Mouse (Mus musculus) ES-Bruce4 (cell line): ENCODE measurements around the gene Cd44. TPM values are rescaled to one million over a fixed set of nuclear protein-coding genes. Genes with fewer than 3 reads are reported as not detected.
A peak's percentile ranks its signal among the peaks of the same experiment; 100 is the strongest.

Source experiments
- H3K27ac ChIP-seq: 2 replicates; pipeline ENCODE4 v1.5.1; 2012; ENCODE audit warnings: low read length, inconsistent platforms; ENCODE audit not compliant: insufficient read depth
- H3K27me3 ChIP-seq: 2 replicates; pipeline ENCODE4 v1.6.1; 2012; ENCODE audit warnings: mild to moderate bottlenecking, low read length, inconsistent platforms; ENCODE audit not compliant: control insufficient read depth, poor library complexity, insufficient read depth, severe bottlenecking
- H3K36me3 ChIP-seq: 2 replicates; pipeline ENCODE4 v1.6.1; 2012; ENCODE audit warnings: inconsistent platforms, mild to moderate bottlenecking, low read length, moderate library complexity; ENCODE audit not compliant: control insufficient read depth, poor library complexity, insufficient read depth, severe bottlenecking
- H3K4me1 ChIP-seq: one replicate; pipeline ENCODE4 v1.8.1; 2011; ENCODE audit warnings: low read length; ENCODE audit not compliant: control insufficient read depth, insufficient read depth
- H3K4me3 ChIP-seq: 2 replicates; pipeline ENCODE4 v1.5.1; 2011; ENCODE audit warnings: low read depth, mild to moderate bottlenecking, low read length
- H3K9ac ChIP-seq: 2 replicates; pipeline ENCODE4 v1.6.1; 2012; ENCODE audit warnings: low read depth, mild to moderate bottlenecking, inconsistent platforms; ENCODE audit not compliant: poor library complexity, severe bottlenecking
- H3K9me3 ChIP-seq: replicated peaks from 2 replicates; pipeline ENCODE4 v1.6.1; 2012; ENCODE audit warnings: mild to moderate bottlenecking, low read length, inconsistent platforms; ENCODE audit not compliant: control insufficient read depth, poor library complexity, insufficient read depth, severe bottlenecking
- CTCF ChIP-seq: IDR thresholded peaks from one replicate; pipeline ENCODE4 v1.8.1; 2011; ENCODE audit warnings: low read depth, low read length
- EP300 ChIP-seq: IDR thresholded peaks from 2 replicates; pipeline ENCODE4 v1.6.1; 2011; ENCODE audit warnings: low read depth, low read length; ENCODE audit not compliant: insufficient read depth
- POLR2A ChIP-seq: IDR thresholded peaks from one replicate; pipeline ENCODE4 v1.8.1; 2011; ENCODE audit warnings: low read length; ENCODE audit not compliant: insufficient read depth
- polyA plus RNA-seq: library from polyadenylated mRNA; stranded (reverse); fragments of >200 nt; gene quantifications from 2 replicates; pipeline ENCODE4 v1.2.4, GENCODE M21; 2011; ENCODE audit warnings: low read depth; ENCODE audit not compliant: missing spikeins, insufficient read depth, insufficient read length

Gene Cd44
- polyA plus RNA-seq, result 6.6 and 9.6 TPM in 2 replicates

GRCm38 (mm10) chr2:102900875-102901827 is at the start of gene Cd44:
Gene Cd44 (minus strand): TSS chr2:102901665.
- Histone ChIP-seq H3K9ac (no peak within 1 kb of the TSS), H3K27ac (no peak within 1 kb of the TSS), H3K4me3 (peak within 1 kb of the TSS; percentile 57), H3K36me3 (no peaks in the 10 kb centered on the region), H3K9me3 (no peaks in the 10 kb centered on the region), H3K27me3 (0 out of 2 replicates have a peak, but pooled peaks cover 2% of the 10 kb centered on the region), H3K4me1 (no peaks in the 10 kb centered on the region)
- no peak for TF ChIP-seq EP300

DNA sequence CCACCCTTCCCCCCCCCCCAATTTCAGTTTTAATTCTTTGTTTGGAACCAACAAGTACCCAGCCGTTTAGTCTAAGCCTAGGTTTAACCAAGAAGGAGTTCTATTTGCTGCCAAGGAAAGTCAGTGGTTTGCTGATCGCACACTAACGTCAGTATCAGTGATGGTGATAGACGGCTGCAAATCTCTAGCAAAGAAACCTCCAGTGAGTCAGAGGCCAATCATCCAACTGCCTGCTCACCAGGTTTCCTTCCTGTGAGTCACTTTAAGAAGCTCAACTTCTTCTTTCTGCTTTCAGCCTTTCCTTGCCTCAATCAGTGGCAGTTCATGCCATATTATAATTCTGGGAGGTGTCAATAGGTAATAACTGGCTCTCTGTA is 47.0 kb upstream of the Cd44 start:
- Histone ChIP-seq H3K27ac (no peak overlapping the region), H3K27me3 (no peaks in the 10 kb centered on the region), H3K36me3 (no peaks in the 10 kb centered on the region), H3K9me3 (no peaks in the 10 kb centered on the region), H3K4me1 (no peaks in the 10 kb centered on the region), H3K4me3 (no peak overlapping the region), H3K9ac (no peak overlapping the region)
- TF ChIP-seq CTCF (no peak), EP300 (no peak), POLR2A (no peak)

DNA sequence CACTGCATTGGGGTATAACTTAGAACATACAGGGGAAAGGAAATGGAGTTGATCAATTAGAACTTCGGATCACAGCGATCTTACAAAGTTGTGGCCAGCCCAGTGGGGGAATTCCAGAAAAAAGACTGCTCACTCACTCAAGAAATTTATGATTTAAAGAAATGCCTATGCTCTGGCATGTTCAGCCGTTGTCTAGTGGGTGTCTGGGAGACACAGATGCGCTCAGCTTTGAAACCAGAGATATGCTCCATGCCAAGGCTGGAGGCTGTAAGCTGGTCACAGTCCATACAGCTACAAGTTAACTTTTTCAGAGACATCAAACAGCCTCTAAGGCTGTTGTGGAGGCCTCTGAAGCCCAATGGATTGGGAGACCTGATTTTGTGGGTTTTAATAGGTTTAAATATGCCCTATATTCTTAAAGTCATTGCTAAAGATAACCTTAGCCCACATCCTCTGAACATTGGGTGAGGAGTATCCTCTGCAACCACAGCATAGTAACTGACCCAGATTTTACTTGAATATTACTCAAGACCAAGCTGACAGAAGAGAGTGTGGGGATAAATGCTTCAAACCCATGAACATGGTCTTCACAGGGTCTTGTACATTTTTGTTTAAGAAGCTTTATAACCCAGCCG is 46.5 kb upstream of the Cd44 start:
- H3K4me3 ChIP-seq, result no peak overlapping the region
- H3K9ac ChIP-seq, result no peak overlapping the region
- H3K9me3 ChIP-seq, result no peaks in the 10 kb centered on the region
- no peak overlapping the region for H3K27ac ChIP-seq
- no peaks in the 10 kb centered on the region for H3K27me3 ChIP-seq
- TF ChIP-seq CTCF (no peak), POLR2A (no peak)
- no peaks in the 10 kb centered on the region for H3K36me3 ChIP-seq
- H3K4me1 ChIP-seq, result no peaks in the 10 kb centered on the region

GRCm38 (mm10) chr2:102945111-102945510 is 43.6 kb upstream of the Cd44 start:
- Histone ChIP-seq H3K27ac (no peak overlapping the region), H3K9me3 (no peaks in the 10 kb centered on the region), H3K4me1 (no peaks in the 10 kb centered on the region), H3K36me3 (no peaks in the 10 kb centered on the region), H3K4me3 (no peak overlapping the region), H3K27me3 (no peaks in the 10 kb centered on the region), H3K9ac (no peak overlapping the region)
- TF ChIP-seq EP300 (no peak), POLR2A (no peak), CTCF (no peak)

DNA sequence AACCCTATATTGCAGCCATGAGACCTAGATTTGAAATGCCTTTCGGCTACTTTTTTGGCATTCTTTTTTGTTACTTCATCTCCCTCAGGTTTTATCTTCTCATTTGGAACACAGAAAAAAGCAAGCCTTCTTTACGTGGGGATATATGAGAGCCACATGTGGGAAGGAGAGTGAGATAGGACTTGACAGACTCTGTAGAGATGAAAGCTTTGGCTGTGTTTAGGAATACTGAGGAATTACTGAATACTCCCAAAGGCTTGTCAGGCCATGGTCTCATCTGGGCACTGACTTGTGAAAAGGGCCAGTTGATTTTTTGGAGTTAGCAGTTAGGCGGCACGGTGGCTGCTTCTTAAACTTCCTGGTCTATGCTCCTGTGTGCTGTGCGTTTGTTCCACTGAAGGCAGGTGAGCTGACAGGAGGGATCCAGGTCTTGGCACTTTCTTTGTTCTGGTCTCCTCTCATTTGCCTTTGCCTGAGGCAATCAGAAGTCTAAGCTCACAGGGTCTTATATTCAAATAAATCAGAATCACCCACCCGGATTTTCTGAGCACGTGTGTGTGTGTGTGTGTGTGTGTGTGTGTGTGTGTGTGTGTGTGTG is 43.0 kb upstream of the Cd44 start:
- H3K36me3 ChIP-seq, result no peaks in the 10 kb centered on the region
- no peak overlapping the region for H3K4me3 ChIP-seq
- no peaks in the 10 kb centered on the region for H3K27me3 ChIP-seq
- H3K4me1 ChIP-seq, result no peaks in the 10 kb centered on the region
- H3K27ac ChIP-seq, result no peak overlapping the region
- H3K9me3 ChIP-seq, result no peaks in the 10 kb centered on the region
- no peak overlapping the region for H3K9ac ChIP-seq
- TF ChIP-seq EP300, result no peak
- no peak for TF ChIP-seq CTCF
- TF ChIP-seq POLR2A, result no peak
